Mouse (Mus musculus) central nervous system, embryonic 11.5 days (tissue): ENCODE results near the gene Pfkfb1. TPM values are rescaled to one million over a fixed set of nuclear protein-coding genes. Genes with fewer than 3 reads are reported as not detected.

Source experiments
- polyA plus RNA-seq: library from polyadenylated mRNA; depleted of rRNA; stranded (reverse); fragments of >200 nt; gene quantifications from 2 replicates; pipeline ENCODE4 v1.2.3, GENCODE M21; 2012; rRNA removed

Gene Pfkfb1
- 6.1 and 10.6 TPM in 2 replicates for polyA plus RNA-seq

GRCm38 (mm10) chrX:150588023-150588764 is at the start of gene Pfkfb1:
TSS of gene Pfkfb1 (plus strand) at chrX:150588229.

DNA sequence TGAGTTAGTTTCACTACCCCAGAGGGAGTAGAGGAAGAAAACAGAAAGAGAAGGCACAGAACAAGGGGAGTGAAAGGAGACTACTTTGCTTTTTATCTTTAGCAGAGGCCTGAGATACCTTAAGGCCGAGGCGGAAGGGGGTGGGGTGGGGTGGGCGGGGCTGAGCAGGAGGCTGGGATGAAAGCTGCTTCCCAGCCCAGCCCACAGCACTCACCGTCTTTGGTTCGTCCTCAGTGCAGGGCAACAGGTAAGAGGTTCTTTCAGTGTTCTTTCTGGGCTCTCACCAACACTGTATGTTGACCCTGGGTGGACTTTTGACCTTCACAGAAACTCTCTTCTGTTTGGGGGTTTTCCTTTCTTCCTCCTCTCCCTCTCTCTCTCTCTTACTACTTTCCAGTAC is 40.8 kb upstream of the Pfkfb1 start, which contains the start of gene Alas2:
Gene Alas2 (plus strand): TSS at position 137 of the 400 bp plus-strand sequence.

DNA sequence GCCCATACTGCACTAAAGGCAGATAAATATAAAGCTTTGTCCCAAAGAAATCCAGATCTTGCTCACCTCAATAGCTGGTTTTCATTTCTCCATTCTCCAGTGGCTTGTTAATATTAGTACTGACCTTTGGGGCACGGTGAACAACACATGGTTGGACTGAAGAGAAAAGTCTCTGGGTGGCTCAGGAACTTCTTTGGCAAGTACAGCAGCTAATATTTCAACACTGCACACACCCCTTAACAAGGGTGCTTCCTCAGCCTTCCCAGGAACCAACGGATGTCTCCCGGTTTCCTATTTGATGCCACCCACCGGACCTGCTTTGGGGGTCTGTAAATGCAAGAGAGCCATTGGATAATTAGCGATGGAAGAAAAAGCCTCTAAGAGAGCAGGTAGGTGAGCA is 1.7 kb downstream of the Pfkfb1 start, which contains the start of gene Apex2:
Gene Apex2 (minus strand): TSS at position 173 of the 400 bp plus-strand sequence.

GRCm38 (mm10) chrX:150656908-150657796 is 69.1 kb downstream of the Pfkfb1 start, which contains the start of gene Tro:
TSS of gene Tro (minus strand) at chrX:150657583.

Other genes starting within 250 kb of the Pfkfb1 start
- gene Tmem29, start 129.1 kb upstream of the Pfkfb1 start, polyA plus RNA-seq, result 29.5 and 50.7 TPM in 2 replicates
- gene Alas2, start 40.9 kb upstream of the Pfkfb1 start, polyA plus RNA-seq, result 53.7 and 60.6 TPM in 2 replicates
- 25.3 and 29.4 TPM in 2 replicates for gene Apex2, start 1.6 kb downstream of the Pfkfb1 start, polyA plus RNA-seq
- gene Tro, start 69.4 kb downstream of the Pfkfb1 start, polyA plus RNA-seq, result 54.3 and 59.0 TPM in 2 replicates
- 175 and 215 TPM in 2 replicates for gene Maged2, start 226.1 kb downstream of the Pfkfb1 start, polyA plus RNA-seq